Mouse (Mus musculus) common myeloid progenitor, adult 5-6 weeks (primary cell): ENCODE measurements at regions not wholly inside any gene's neighbourhood (a gene's known extent, or its start where the extent isn't known, plus 50 kb on each side); places are given as distances from the start of the nearest gene placed in this dataset.
A peak's percentile ranks its signal among the peaks of the same experiment; 100 is the strongest.

Experiments
- ATAC-seq: replicated peaks from 2 replicates; pipeline ENCODE4 v1.8.0; 2016; ENCODE audit warnings: low read depth, mild to moderate bottlenecking, moderate TSS enrichment, inconsistent platforms; ENCODE audit not compliant: poor library complexity, severe bottlenecking

DNA sequence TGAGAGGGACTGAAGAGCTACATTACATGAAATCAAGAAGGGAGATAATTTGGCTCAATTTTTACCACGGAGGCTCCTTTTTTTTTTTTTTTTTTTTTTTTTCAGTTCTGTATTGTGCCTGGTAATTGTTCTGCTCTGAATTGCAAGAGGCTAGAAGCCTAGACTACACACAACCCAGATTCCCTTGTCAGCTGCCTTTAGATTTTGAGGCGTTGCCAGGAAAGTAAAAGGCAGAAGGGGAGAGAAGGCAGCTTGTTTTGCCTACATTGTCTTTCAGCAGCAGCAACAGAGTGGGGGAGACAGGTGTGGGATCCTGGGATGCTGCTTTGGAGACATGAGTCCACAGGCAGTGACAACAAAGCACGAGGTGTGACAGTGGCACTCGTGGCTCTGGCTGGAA, 170.7 kb downstream of the Mycn start:
- ATAC-seq, result no peak

DNA sequence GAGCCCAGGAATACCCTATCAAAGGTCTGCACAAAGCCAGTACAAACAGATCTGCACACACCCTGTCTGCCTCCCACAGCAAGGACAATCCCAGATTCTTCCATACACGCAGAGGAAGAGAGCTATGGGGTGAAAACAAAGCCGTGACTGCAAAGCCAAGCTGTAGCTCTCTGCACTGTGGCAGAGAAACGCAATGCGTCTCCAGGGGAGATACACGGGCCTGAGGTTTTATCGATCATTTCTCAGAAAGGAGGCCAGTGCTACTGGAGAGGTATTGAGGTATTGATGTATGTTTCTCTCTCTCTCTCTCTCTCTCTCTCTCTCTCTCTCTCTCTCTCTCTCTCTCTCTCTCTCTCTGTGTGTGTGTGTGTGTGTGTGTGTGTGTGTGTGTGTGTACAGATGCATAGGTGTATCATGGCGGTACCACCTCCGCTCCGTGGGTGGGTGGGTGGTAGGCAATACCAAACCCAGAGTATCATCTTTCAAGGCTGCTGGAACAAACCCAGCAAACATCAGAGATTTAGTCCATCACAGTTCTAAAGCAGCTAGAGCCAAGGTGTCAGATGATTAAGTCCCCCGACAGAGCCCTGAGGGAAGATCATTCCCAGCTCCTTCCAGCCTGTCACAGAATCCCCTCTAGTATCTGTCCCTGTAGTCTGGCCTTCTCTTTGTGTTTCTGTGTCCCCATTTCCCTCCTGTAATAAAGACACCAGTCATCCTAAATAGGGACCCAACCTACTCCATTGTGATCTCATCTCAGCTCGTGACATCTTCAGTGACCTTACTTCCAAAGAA, 175.0 kb downstream of the Mycn start:
- ATAC-seq, result no peak

DNA sequence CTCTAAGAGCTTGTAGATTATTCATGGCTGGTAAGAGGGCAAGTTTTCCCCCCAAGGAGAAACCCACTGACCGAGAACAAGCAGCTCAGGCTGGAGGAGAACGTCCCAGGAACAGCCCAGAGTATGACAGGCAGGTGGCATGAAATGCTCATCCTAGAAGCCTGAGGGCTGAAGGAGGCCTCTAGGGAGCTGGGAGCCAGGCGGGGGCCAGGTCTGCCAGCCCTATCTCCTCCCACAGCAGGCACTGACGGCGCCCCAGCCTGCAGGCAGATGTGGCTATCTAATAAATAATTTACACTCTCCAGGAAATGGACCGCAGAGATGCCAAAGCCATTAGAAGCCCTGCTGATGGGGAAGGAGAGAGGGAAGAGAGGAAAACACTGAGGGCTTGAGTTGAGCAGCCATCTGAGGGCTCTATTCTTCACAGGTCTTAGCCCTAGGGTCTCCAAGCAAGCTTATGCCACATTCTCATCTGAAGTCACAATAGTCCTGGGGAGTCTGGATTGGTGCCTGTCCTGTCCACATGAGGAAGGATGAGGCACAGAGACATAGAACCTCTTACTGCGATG, 176.1 kb downstream of the Mycn start:
- ATAC-seq, result no peak

- no peak for ATAC-seq
Observed at GRCm38 (mm10) chr12:12765055-12765454, 176.7 kb downstream of the Mycn start.

DNA sequence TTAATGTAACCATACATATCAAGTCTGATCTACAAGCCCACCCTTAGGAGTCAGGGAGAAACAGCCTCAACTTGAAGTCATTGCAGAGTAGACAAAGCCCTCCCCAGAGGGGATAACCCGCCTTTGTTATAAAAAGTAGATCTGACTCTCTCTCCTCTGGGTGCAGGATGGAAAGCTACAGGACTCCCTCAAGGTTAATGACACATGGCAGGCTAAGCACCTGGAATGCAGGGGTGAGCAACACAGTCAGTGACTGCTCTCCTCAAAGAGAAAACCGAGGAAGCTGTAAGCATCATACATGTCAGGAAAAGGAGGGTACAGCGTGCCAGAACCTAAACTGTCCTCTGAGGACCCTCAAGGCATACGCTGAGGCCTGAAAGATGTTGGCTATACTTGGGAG, 177.1 kb downstream of the Mycn start:
- no peak for ATAC-seq

GRCm38 (mm10) chr12:12756301-12756948, 185.3 kb downstream of the Mycn start:
- ATAC-seq, result no peak

GRCm38 (mm10) chr12:12753849-12754248, 187.9 kb downstream of the Mycn start:
- ATAC-seq, result no peak

- ATAC-seq, result no peak
Observed at GRCm38 (mm10) chr12:12751670-12752426, 189.9 kb downstream of the Mycn start.

GRCm38 (mm10) chr12:12749690-12750089, 192.0 kb downstream of the Mycn start:
- no peak for ATAC-seq

- ATAC-seq, result no peak
Observed at GRCm38 (mm10) chr12:12746852-12747454, 194.8 kb downstream of the Mycn start.

GRCm38 (mm10) chr12:12744492-12744891, 197.2 kb downstream of the Mycn start:
- peak; percentile 54 for ATAC-seq

DNA sequence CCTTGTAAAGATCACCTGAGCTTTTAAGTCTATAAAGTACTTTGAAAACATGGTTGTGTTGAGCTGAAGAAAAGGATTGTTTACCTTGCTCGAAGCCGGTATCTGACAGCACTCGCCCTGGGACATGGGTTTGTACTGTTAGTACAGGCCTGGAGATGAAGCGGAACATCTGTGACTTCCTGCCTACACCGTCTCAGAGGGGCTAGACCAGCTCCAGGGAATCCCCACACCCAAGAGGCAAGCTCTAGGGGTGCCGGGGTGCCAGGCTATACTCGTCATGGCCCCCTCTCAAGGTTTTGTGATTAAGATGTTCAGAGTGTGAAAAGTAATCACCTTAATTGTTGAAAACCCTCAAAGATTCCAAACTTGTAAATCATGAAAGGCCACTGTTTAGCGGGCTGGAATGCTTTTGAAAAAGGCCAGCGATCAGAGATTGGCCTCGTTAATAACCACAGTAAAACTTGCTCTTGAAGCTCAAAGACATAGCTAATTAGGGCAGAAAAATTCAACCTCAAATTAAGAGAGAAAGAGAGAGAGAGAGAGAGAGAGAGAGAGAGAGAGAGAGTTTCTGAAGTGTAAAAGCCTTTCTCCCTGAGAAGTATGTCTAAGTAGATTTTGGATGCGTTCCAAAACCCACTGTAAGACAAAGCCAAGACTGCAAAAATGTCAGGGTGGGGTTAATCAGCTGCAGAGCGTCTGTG, 202.9 kb downstream of the Mycn start:
- no peak for ATAC-seq

GRCm38 (mm10) chr12:12725797-12726196, 215.9 kb downstream of the Mycn start:
- no peak for ATAC-seq

DNA sequence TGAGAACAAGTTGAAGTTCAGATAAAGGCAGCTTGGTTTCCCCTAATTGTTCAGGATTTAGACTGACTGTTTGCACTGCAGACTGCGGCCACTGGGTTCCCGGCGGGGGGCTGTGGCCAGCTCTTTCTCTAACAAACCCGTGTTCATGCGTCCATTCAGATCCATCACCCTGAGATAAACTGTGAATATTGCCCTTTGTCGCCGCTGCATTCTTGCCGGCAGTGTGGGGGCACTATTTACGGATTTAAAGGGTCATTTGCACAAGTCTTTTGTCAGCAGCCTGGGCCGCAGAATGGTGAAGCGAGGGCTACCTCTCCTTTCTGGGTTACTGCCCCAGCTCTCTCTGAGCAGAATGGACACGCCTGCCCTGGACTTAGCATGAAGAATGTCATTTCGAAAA, 216.6 kb downstream of the Mycn start:
- no peak for ATAC-seq

DNA sequence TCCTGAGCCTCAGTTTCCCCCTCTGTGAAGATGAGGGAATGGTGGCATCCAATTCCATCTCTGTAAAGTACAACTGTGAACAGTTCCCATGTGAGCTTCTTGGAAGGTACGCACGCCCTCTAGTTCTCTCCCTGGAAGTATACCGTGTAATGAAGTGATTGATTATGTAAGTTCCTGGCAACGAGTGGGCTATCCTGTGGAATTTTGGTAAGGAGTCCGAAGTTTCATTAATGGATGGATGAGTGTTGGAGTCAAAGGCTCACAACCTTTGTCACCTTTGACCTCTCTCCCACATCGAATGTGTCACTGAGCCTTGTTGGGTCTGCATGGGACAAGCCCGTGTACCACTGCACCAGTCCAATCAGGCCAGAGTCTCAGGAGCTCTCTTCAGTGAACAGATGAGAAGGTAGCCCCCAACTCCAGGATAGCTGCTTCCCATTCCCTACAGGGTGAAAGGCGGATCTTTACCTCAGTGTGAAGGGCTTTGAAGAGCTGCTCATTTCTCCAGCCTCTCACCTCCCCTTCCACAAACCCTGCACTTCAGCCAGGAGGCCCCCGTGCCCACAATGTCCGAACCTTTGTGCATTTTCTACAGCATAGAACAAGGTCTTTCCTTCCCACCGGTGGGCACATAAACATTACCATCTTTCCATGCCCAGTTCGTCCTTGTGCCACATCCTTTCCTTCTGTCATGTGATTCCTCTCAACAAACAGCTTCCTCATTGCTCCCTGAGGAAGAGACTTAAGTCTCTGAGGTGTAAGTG, 217.8 kb downstream of the Mycn start:
- no peak for ATAC-seq

DNA sequence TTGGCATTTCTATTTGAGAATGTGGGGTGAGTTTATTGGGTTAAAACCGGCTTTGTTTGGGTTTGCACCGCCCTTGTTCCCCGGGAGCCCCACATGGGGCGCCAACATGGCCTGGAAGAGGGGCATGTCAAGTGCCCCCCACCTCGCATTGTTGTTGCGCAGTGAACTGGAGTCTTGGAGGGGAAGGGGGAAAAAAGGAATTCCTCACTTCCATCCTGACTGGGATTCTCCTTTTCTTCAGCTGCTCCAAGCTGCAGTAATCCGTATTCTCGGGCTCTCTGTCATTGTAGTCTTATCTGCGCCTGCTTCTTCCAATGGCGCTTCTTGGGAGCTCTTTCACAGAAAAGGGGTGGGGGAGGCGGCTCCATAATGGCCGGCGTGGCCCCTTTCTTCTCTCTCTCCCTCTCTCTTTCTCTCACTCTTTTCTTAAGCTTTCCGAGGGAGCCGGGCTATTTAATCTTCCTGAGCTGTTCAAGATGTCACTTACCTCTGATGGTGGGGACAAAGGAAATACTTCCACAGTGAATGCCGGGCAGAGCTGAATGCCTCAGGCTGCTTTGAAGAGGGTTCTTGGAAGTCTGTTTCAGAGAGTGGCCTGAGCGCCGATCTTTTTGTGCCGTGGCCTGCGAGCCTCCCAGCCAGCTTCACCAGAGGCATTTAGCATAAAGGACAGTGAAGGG, 218.6 kb downstream of the Mycn start:
- no peak for ATAC-seq

GRCm38 (mm10) chr12:12716691-12717090, 225.0 kb downstream of the Mycn start:
- ATAC-seq, result no peak

- no peak for ATAC-seq
Observed at GRCm38 (mm10) chr12:12715956-12716669, 225.6 kb downstream of the Mycn start.
